Mouse (Mus musculus): ENCODE data around the gene Mst1r.

The Mst1r gene

DNA sequence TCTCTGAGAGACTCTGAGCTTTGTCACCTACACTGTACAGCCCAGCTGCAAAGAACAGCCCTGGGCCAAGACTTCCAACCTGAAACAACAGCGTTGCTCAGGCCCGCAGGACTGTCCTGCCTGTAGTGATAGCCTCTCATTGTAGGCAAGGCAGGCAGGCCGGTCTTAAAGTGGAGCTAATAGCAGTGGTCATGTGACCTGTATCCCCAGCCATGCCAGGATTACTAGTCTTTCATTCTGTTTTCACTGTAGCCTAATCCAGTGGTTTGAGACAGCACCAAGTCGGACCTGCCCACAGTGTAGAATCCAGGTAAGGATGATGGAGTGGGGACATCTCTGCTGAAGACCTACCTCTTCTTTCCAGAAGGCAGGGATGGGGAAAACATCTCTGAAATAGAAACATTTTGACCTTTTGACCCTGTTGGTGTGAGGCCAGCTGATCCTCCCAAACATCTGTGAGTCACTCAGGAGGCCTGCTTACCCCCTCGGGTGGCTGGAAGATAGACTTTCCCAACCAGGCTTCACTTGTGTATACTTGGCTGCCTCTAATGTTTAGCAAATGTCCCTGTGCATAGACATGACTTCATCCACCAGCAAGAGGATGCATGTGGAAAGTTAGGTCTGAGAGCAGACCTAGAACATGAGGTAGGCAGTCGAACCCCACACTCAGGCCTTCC, 49.1 kb downstream of the Mst1r start:
- no peak for DNase-seq

GRCm38 (mm10) chr9:107957141-107957540, 50.5 kb downstream of the Mst1r start:
- DNase-seq: no peak

DNA sequence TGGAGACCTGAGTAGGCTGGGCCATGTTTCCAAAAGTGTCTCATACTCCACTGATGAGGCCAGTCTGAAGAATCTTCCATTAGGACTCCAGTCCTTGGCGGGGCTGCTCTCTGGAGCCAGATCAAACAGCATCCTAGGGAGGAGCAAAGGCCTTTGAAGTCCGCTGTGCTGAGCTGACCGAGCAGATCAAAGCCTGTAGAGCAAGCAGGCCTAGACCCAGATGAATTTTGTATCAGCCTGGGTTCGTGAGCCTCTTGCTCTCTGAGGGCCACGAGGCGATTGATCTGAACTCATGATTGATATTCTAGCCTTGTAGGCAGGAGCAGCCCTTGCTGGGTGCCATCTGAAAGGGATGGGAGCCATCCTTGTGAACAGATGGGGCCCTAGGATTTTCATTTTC, 53.2 kb downstream of the Mst1r start:
- no peak for DNase-seq

GRCm38 (mm10) chr9:107960928-107961327, 54.3 kb downstream of the Mst1r start:
- DNase-seq: no peak

GRCm38 (mm10) chr9:107961351-107961762, 54.7 kb downstream of the Mst1r start:
- DNase-seq: no peak

DNA sequence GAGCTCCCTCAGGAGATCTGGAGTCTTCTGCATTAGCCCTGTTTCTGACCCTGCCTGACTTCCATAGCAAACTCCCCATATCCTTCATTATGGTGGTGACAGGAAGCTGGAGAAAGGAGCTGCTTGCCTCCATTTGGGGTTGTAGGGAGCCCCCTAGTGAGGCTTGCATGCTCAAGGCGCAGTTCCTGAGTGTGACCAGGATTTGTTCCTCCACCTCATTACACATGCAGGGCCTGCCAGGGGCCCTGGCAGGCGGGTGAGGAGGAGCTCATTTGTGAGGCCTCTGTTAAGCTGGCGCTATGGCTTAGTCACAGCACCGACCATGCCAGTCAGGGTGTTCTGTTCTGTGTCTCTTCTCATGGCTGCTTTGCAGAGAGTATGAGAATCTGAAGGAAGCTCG, 55.2 kb downstream of the Mst1r start:
- DNase-seq: no peak

- DNase-seq: no peak
These were observed 56.2 kb downstream of the Mst1r start for GRCm38 (mm10) chr9:107962916-107963315.

DNA sequence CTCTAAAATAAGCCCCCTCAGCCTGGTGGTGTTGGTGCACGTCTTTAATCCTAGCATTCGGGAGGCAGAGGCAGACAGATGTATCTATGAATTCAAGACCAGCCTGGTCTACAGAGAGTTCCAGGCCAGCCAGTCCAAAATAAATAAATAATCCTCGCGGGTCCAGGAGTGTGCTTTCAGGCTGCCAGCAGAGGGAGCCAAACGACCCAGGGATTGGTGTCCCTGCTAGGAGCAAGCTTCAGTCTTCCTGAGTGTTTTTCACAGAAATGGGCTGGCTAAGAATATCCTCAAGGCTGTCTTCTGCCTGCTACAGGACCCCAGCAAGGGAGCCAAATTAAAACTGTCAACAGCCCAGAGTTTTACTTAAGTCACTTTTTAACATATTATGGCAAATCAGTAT, 57.0 kb downstream of the Mst1r start:
- peak; percentile 66 to 83 for DNase-seq

GRCm38 (mm10) chr9:107964681-107965080, 58.0 kb downstream of the Mst1r start:
- DNase-seq: no peak

- no peak for DNase-seq
These were observed 60.0 kb downstream of the Mst1r start for GRCm38 (mm10) chr9:107966676-107967075.

DNA sequence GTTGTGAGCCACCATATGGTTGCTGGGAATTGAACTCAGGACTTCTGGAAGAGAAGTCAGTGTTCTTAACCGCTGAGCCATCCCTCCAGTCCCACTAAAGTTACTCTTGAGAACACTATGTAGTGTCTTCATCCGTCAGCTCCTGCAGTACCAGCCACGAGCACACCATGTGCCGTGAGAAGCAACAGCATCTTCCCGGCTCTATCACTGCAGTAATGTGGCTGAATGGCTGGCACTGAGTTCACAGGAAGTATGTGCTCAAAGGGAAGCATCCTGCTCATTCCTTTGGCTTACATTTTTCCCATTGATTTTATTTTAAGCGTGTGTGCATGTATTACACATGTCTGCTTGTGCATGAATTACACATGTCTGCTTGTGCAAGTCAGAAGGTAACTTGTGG, 60.8 kb downstream of the Mst1r start:
- no peak for DNase-seq

DNA sequence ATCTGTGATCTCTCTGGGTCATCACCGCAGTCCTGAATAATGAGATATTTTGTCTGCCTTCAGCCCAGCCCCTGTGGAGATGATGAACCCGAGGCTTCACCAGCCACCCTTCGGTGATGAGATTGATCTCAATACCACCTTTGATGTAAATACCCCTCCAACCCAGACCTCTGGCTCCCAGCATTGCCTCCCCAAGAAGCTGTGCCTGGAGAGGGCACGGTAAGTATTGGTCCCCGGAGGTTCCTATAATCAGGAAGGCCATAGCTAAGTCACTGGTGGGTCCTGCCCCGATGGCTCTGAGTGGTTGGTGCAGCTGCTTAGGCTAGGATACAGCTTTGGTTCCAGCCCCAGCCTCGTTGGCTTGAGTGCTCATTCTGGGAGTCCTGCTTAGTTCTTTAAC, 61.9 kb downstream of the Mst1r start:
- no peak for DNase-seq

Measured in lung, adult 18-20 months (tissue).